Mouse (Mus musculus): Measurements from ENCODE around the gene Rsph6a. TPM values are rescaled to one million over a fixed set of nuclear protein-coding genes. Genes with fewer than 3 reads are reported as not detected.

Gene Rsph6a
- polyA plus RNA-seq, 1 experiment from 2014 or later: not detected

GRCm38 (mm10) chr7:19109565-19109964 lies 55.1 kb downstream of the Rsph6a start:
- no peak for TF ChIP-seq CTCF (IDR thresholded peaks at IDR 0.05)
- in situ Hi-C loops (cut with MboI; ENCODE audit: low pct_unique_long_range_greater_than_20kb): no loop called here
- H3K27me3 ChIP-seq: no peaks in the 10 kb centered on the region
- ChIA-PET CTCF (no interaction called here), POLR2A (no interaction called here)
- ATAC-seq (peak; percentile 74), DNase-seq (ENCODE audit: low read depth, low spot score) (no peak)

GRCm38 (mm10) chr7:19118028-19118771 lies 63.7 kb downstream of the Rsph6a start, which contains the start of gene Gm4969:
Gm4969 (minus strand) TSS chr7:19118368.
- no peak for TF ChIP-seq CTCF (IDR thresholded peaks at IDR 0.05)
- CTCF ChIA-PET: no interaction called here
- ATAC-seq: no peak

GRCm38 (mm10) chr7:19119083-19119482 lies 64.6 kb downstream of the Rsph6a start:
- ChIA-PET POLR2A (interaction anchor here (1.1 to 1.8 kb wide), 3 partner anchors 11 to 26 kb away, joined by 3 to 6 read pairs (median 4); no protein-coding TSS in a partner anchor), CTCF (interaction anchor here (1.4 kb wide), 1 partner anchor 13 kb away, joined by 4 read pairs; no protein-coding TSS in a partner anchor)
- no peaks in the 10 kb centered on the region for H3K27me3 ChIP-seq
- ATAC-seq: peak; percentile 7
- no peak for TF ChIP-seq CTCF (IDR thresholded peaks at IDR 0.05)
- in situ Hi-C loops (cut with MboI; ENCODE audit: low pct_unique_long_range_greater_than_20kb): no loop called here
- no peak for DNase-seq (ENCODE audit: low read depth, low spot score)

More at GRCm38 (mm10) chr7:19118028-19118771, 63.7 kb downstream of the Rsph6a start, which contains the start of gene Gm4969:
- in situ Hi-C loops (cut with MboI; ENCODE audit: low pct_unique_long_range_greater_than_20kb): no loop called here
- POLR2A ChIA-PET: interaction anchor here (1.1 to 1.5 kb wide), 2 partner anchors 10 to 25 kb away, joined by 3 to 4 read pairs; no protein-coding TSS in a partner anchor
- no peaks in the 10 kb centered on the region for H3K27me3 ChIP-seq
- no peak for DNase-seq (ENCODE audit: low read depth, low spot score)

GRCm38 (mm10) chr7:19119631-19120429 lies 65.3 kb downstream of the Rsph6a start, which contains the start of gene Fbxo46:
Fbxo46 (plus strand) TSS chr7:19119859.
- ChIA-PET CTCF (interaction anchor here (0.6 to 2.6 kb wide), 5 partner anchors 9 to 25 kb away, joined by 3 to 11 read pairs (median 4); no protein-coding TSS in a partner anchor), POLR2A (interaction anchor here (1.1 to 1.8 kb wide), 5 partner anchors 12 to 28 kb away, joined by 3 to 6 read pairs (median 4); no protein-coding TSS in a partner anchor)
- peak; percentile 91 for DNase-seq (ENCODE audit: low read depth, low spot score)
- peak; percentile 91 for ATAC-seq
- no peak for TF ChIP-seq CTCF (IDR thresholded peaks at IDR 0.05)
- H3K27me3 ChIP-seq: no peaks in the 10 kb centered on the region
- in situ Hi-C loops (cut with MboI; ENCODE audit: low pct_unique_long_range_greater_than_20kb): no loop called here

GRCm38 (mm10) chr7:19121686-19122085 lies 67.2 kb downstream of the Rsph6a start:
- CTCF ChIA-PET: interaction anchor here (2.0 to 2.6 kb wide), 2 partner anchors 8 to 24 kb away, joined by 5 to 11 read pairs; no protein-coding TSS in a partner anchor
- in situ Hi-C loops (cut with MboI; ENCODE audit: low pct_unique_long_range_greater_than_20kb): no loop called here
- POLR2A ChIA-PET: no interaction called here
- TF ChIP-seq CTCF (IDR thresholded peaks at IDR 0.05): no peak
- H3K27me3 ChIP-seq: no peaks in the 10 kb centered on the region
- DNase-seq (ENCODE audit: low read depth, low spot score) (no peak), ATAC-seq (no peak)

Other genes with a start within 250 kb of the Rsph6a start
- gene Psg17, start 233.1 kb upstream of the Rsph6a start, polyA plus RNA-seq (2021): not detected
- gene Mill2, start 214.7 kb upstream of the Rsph6a start, polyA plus RNA-seq (2021): 0.03 TPM
- gene Pglyrp1, start 183.4 kb upstream of the Rsph6a start, polyA plus RNA-seq (2021): 0.33 TPM
- 23.7 TPM for gene Ccdc61, start 144.3 kb upstream of the Rsph6a start, polyA plus RNA-seq (2021)
- 0.19 TPM for gene Nova2, start 128.8 kb upstream of the Rsph6a start, polyA plus RNA-seq (2021)
- gene Nanos2, start 67.3 kb upstream of the Rsph6a start, polyA plus RNA-seq (2021): not detected
- 15.3 TPM for gene Mypop, start 63.4 kb upstream of the Rsph6a start, polyA plus RNA-seq (2021)
- gene Irf2bp1, start 50.6 kb upstream of the Rsph6a start, polyA plus RNA-seq (2021): 31.5 TPM
- gene Foxa3, start 31.2 kb upstream of the Rsph6a start, polyA plus RNA-seq (2021): 0.09 TPM
- 104 TPM for gene Sympk, start 30.3 kb upstream of the Rsph6a start, polyA plus RNA-seq (2021)
- 73.4 TPM for gene Dmwd, start 21.5 kb downstream of the Rsph6a start, polyA plus RNA-seq (2021)
- gene Dmpk, start 29.2 kb downstream of the Rsph6a start, polyA plus RNA-seq (2021): 154 TPM
- 12.6 TPM for gene Six5, start 39.9 kb downstream of the Rsph6a start, polyA plus RNA-seq (2021)
- 0.03 TPM for gene Gm4969, start 63.7 kb downstream of the Rsph6a start, polyA plus RNA-seq (2021)
- gene Fbxo46, start 65.2 kb downstream of the Rsph6a start, polyA plus RNA-seq (2021): 13.0 TPM
- gene Qpctl, start 94.6 kb downstream of the Rsph6a start, polyA plus RNA-seq (2021): 15.8 TPM
- 108 TPM for gene Snrpd2, start 95.0 kb downstream of the Rsph6a start, polyA plus RNA-seq (2021)
- gene Gipr, start 111.4 kb downstream of the Rsph6a start, polyA plus RNA-seq (2021): 0.08 TPM
- gene Eml2, start 121.7 kb downstream of the Rsph6a start, polyA plus RNA-seq (2021): 73.6 TPM
- gene Gpr4, start 157.8 kb downstream of the Rsph6a start, polyA plus RNA-seq (2021): 0.19 TPM
- gene Opa3, start 173.6 kb downstream of the Rsph6a start, polyA plus RNA-seq (2021): 39.2 TPM
- 142 TPM for gene Vasp, start 217.1 kb downstream of the Rsph6a start, polyA plus RNA-seq (2021)
- gene Ppm1n, start 225.4 kb downstream of the Rsph6a start, polyA plus RNA-seq (2021): 0.14 TPM
- 4.0 TPM for gene Rtn2, start 227.9 kb downstream of the Rsph6a start, polyA plus RNA-seq (2021)